Mouse (Mus musculus): Measurements from ENCODE around the gene Maml1. TPM values are rescaled to one million over a fixed set of nuclear protein-coding genes. Genes with fewer than 3 reads are reported as not detected.
"Not testable (repeated sequence)": the region's sequence is repeated elsewhere in the genome, so short reads cannot be mapped to it uniquely, and the experiment has no call there.

The Maml1 gene
- polyA plus RNA-seq, 1 experiment, result 9.2 TPM

- WGBS, result under 1% methylated on average over 64 of the region's 64 CpGs
- TF ChIP-seq CTCF (IDR thresholded peaks at IDR 0.05; ENCODE audit: control insufficient read depth, insufficient read depth, low read length) (peak; percentile 11; the same call in 1 of the 2 replicates), POLR2A (IDR thresholded peaks at IDR 0.05; ENCODE audit: borderline replicate concordance, control insufficient read depth, low read depth, low read length) (peak; percentile 95)
- H3K4me1 ChIP-seq (ENCODE audit: control insufficient read depth, insufficient read depth, low read length), result peaks cover 2% of the 10 kb centered on the region; the same call in 1 of the 2 replicates
- peak within 1 kb of the TSS; percentile 79 for H3K27ac ChIP-seq (ENCODE audit: control insufficient read depth, insufficient read depth, low read depth, low read length, poor library complexity)
- peak within 1 kb of the TSS; percentile 82 for H3K4me3 ChIP-seq (replicated peaks; ENCODE audit: control insufficient read depth, low read depth, low read length)
Observed at GRCm38 (mm10) chr11:50325496-50326301, 33.6 kb upstream of the Maml1 start, which contains the start of gene Canx. Gene Canx (minus strand): TSS chr11:50325673.

GRCm38 (mm10) chr11:50324751-50325471, 32.8 kb upstream of the Maml1 start:
- TF ChIP-seq POLR2A (IDR thresholded peaks at IDR 0.05; ENCODE audit: borderline replicate concordance, control insufficient read depth, low read depth, low read length), result no peak
- no peak for TF ChIP-seq CTCF (IDR thresholded peaks at IDR 0.05; ENCODE audit: control insufficient read depth, insufficient read depth, low read length)
- Histone ChIP-seq H3K27ac (ENCODE audit: control insufficient read depth, insufficient read depth, low read depth, low read length, poor library complexity) (peak overlapping the region; percentile 79), H3K4me1 (ENCODE audit: control insufficient read depth, insufficient read depth, low read length) (peaks cover 2% of the 10 kb centered on the region; the same call in 1 of the 2 replicates), H3K4me3 (replicated peaks; ENCODE audit: control insufficient read depth, low read depth, low read length) (peak overlapping the region; percentile 82)
- WGBS, result under 1% methylated on average over 31 of the region's 34 CpGs

- Histone ChIP-seq H3K4me3 (replicated peaks; ENCODE audit: control insufficient read depth, low read depth, low read length) (peak overlapping the region; percentile 10), H3K27ac (ENCODE audit: control insufficient read depth, insufficient read depth, low read depth, low read length, poor library complexity) (no peak overlapping the region), H3K4me1 (ENCODE audit: control insufficient read depth, insufficient read depth, low read length) (peaks cover 2% of the 10 kb centered on the region; the same call in 1 of the 2 replicates)
- 3% methylated on average over 1 of the region's 1 CpGs for WGBS
- no peak for TF ChIP-seq POLR2A (IDR thresholded peaks at IDR 0.05; ENCODE audit: borderline replicate concordance, control insufficient read depth, low read depth, low read length)
- TF ChIP-seq CTCF (IDR thresholded peaks at IDR 0.05; ENCODE audit: control insufficient read depth, insufficient read depth, low read length), result no peak
Observed at GRCm38 (mm10) chr11:50323843-50324242, 31.7 kb upstream of the Maml1 start.

GRCm38 (mm10) chr11:50322345-50322744, 30.2 kb upstream of the Maml1 start:
- Histone ChIP-seq H3K4me3 (replicated peaks; ENCODE audit: control insufficient read depth, low read depth, low read length) (no peak overlapping the region), H3K27ac (ENCODE audit: control insufficient read depth, insufficient read depth, low read depth, low read length, poor library complexity) (no peak overlapping the region), H3K4me1 (ENCODE audit: control insufficient read depth, insufficient read depth, low read length) (no peaks in the 10 kb centered on the region; the same call in 1 of the 2 replicates)
- TF ChIP-seq CTCF (IDR thresholded peaks at IDR 0.05; ENCODE audit: control insufficient read depth, insufficient read depth, low read length) (no peak), POLR2A (IDR thresholded peaks at IDR 0.05; ENCODE audit: borderline replicate concordance, control insufficient read depth, low read depth, low read length) (no peak)

GRCm38 (mm10) chr11:50321239-50321638, 29.1 kb upstream of the Maml1 start:
- H3K4me3 ChIP-seq (replicated peaks; ENCODE audit: control insufficient read depth, low read depth, low read length), result no peak overlapping the region
- WGBS, result 82% methylated on average over 6 of the region's 6 CpGs
- no peak overlapping the region for H3K27ac ChIP-seq (ENCODE audit: control insufficient read depth, insufficient read depth, low read depth, low read length, poor library complexity)
- TF ChIP-seq POLR2A (IDR thresholded peaks at IDR 0.05; ENCODE audit: borderline replicate concordance, control insufficient read depth, low read depth, low read length), result no peak
- TF ChIP-seq CTCF (IDR thresholded peaks at IDR 0.05; ENCODE audit: control insufficient read depth, insufficient read depth, low read length), result no peak
- H3K4me1 ChIP-seq (ENCODE audit: control insufficient read depth, insufficient read depth, low read length), result no peaks in the 10 kb centered on the region; the same call in 1 of the 2 replicates

- WGBS, result 65% methylated on average over 4 of the region's 4 CpGs
- not testable (repeated sequence) for H3K4me3 ChIP-seq (replicated peaks; ENCODE audit: control insufficient read depth, low read depth, low read length); H3K27ac ChIP-seq (ENCODE audit: control insufficient read depth, insufficient read depth, low read depth, low read length, poor library complexity); H3K4me1 ChIP-seq (ENCODE audit: control insufficient read depth, insufficient read depth, low read length)
Observed at GRCm38 (mm10) chr11:50319343-50319742, 27.2 kb upstream of the Maml1 start.

GRCm38 (mm10) chr11:50312803-50313202, 20.7 kb upstream of the Maml1 start:
- Histone ChIP-seq H3K4me3 (replicated peaks; ENCODE audit: control insufficient read depth, low read depth, low read length) (no peak overlapping the region), H3K27ac (ENCODE audit: control insufficient read depth, insufficient read depth, low read depth, low read length, poor library complexity) (no peak overlapping the region), H3K4me1 (ENCODE audit: control insufficient read depth, insufficient read depth, low read length) (no peaks in the 10 kb centered on the region)
- TF ChIP-seq CTCF (IDR thresholded peaks at IDR 0.05; ENCODE audit: control insufficient read depth, insufficient read depth, low read length), result no peak
- TF ChIP-seq POLR2A (IDR thresholded peaks at IDR 0.05; ENCODE audit: borderline replicate concordance, control insufficient read depth, low read depth, low read length), result no peak
- WGBS, result 89% methylated on average over 2 of the region's 2 CpGs

GRCm38 (mm10) chr11:50303406-50303805, 11.3 kb upstream of the Maml1 start:
- no peak overlapping the region for H3K27ac ChIP-seq (ENCODE audit: control insufficient read depth, insufficient read depth, low read depth, low read length, poor library complexity)
- no peak overlapping the region for H3K4me3 ChIP-seq (replicated peaks; ENCODE audit: control insufficient read depth, low read depth, low read length)
- H3K4me1 ChIP-seq (ENCODE audit: control insufficient read depth, insufficient read depth, low read length), result no peaks in the 10 kb centered on the region
- WGBS, result 92% methylated on average over 2 of the region's 2 CpGs
- no peak for TF ChIP-seq POLR2A (IDR thresholded peaks at IDR 0.05; ENCODE audit: borderline replicate concordance, control insufficient read depth, low read depth, low read length)
- no peak for TF ChIP-seq CTCF (IDR thresholded peaks at IDR 0.05; ENCODE audit: control insufficient read depth, insufficient read depth, low read length)
